ENCODE assay signal across 8 mouse cellular contexts in the genomic region with DNA sequence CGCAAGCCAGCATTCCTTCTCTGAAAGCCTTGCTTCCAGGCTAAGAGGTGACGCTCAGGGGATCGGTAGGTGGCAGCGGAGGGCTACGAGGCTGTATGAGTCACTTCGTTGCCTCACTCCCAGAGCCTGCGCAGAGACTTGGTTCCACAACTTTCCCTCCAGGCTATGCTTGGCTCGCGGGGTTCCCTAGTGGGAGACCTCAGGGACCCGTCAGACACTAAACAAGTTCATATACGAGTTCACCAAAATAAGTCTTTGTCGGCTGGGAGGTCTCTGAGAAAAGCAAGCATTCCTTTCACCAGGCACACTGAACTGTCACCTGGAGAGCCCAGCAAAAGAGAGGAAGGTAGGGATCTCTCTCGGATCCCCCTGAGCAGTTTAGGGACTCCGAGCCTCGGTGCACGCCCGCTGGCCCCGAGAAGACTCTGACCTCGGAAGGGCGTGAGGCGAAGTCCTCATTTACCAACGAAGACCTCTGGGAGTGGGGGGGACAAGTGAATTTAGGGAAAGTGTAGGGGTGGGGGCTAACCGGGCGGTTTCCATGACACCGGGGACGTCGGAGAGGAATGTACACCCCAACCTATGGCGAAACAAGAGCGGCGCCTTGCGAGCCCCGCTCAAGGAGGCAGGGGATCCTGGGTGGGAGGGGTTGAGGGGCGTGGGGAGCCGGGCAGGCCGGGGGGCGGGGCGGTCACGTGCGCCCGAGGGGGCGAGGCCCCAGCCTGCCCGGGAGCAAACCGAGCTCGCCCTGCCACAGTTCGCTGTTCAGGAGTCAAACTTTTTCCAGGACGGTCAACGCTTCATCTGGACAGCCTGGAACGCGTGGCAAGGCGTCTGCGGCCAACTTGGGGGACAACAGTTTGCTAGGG. TPM values are rescaled to one million over a fixed set of nuclear protein-coding genes. Genes with fewer than 3 reads are reported as not detected.
DNase-seq lines count a peak whose midpoint lies in the region; ATAC-seq and TF ChIP-seq lines count a peak whose summit lies in the region.

A gene (plus strand): TSS at position 713 of the 869 bp plus-strand sequence.

- DNase-seq in ES-CJ7 (ENCODE audit: low read depth, low spot score): peak; percentile 86
- peak; percentile 33 for DNase-seq in cerebellum, adult 11-12 months
- peak; percentile 76 for DNase-seq in forelimb bud, embryonic 11.5 days (ENCODE audit: low read depth, low spot score)
- peak; percentile 35 to 63 for DNase-seq in layer of hippocampus, adult 8-10 months (ENCODE audit: low spot score in 2 of 2)
- DNase-seq in lung, embryonic 14.5 days: peak; percentile 92
- peak; percentile 76 for DNase-seq in thymus, postnatal 0 days (ENCODE audit: low spot score)

- ATAC-seq in hematopoietic stem cell, adult 5-6 weeks (replicated peaks in 1 of 2; ENCODE audit: insufficient read depth in 1 of 2, low FRiP score in 2 of 2, low TSS enrichment in 1 of 2, low read depth in 1 of 2, poor library complexity in 2 of 2, severe bottlenecking in 2 of 2): peak; percentile 91 to 96
- peak; percentile 95 for ATAC-seq in lung, embryonic 14.5 days (ENCODE audit: insufficient read depth)
- ATAC-seq in neutrophil, adult 5-6 weeks (ENCODE audit: extremely low read depth, insufficient number of reproducible peaks, low FRiP score, poor library complexity, severe bottlenecking): 0 out of 2 replicates have a peak, but pooled peaks have one; percentile 1

- H3K36me3 ChIP-seq in lung, embryonic 14.5 days (ENCODE audit: insufficient read depth): no peaks in the 10 kb centered on the region

- peak within 1 kb of the TSS; percentile 63 for H3K27ac ChIP-seq in lung, embryonic 14.5 days (ENCODE audit: low read depth)

- H3K4me1 ChIP-seq in lung, embryonic 14.5 days (ENCODE audit: insufficient read depth): no peaks in the 10 kb centered on the region; the same call in 1 of the 2 replicates

- H3K9ac ChIP-seq in lung, embryonic 14.5 days: peak within 1 kb of the TSS; percentile 54

- WGBS in lung, embryonic 14.5 days: under 1% methylated on average over 51 of the region's 51 CpGs

- H3K27me3 ChIP-seq in lung, embryonic 14.5 days (ENCODE audit: insufficient read depth, low read length): no peaks in the 10 kb centered on the region

- peak; percentile 89 for TF ChIP-seq CTCF in lung, embryonic 14.5 days (IDR thresholded peaks at IDR 0.05; ENCODE audit: low read depth)

- H3K9me3 ChIP-seq in lung, embryonic 14.5 days (ENCODE audit: low read depth, low read length): no peaks in the 10 kb centered on the region

- H3K4me3 ChIP-seq in lung, embryonic 14.5 days (ENCODE audit: low read depth, low read length): peak within 1 kb of the TSS; percentile 50

- peak within 1 kb of the TSS; percentile 99 for H3K4me2 ChIP-seq in lung, embryonic 14.5 days

RNA-seq across cellular contexts. Expression of the gene that starts here (rescaled TPM):
- 0.45 TPM in 1 of 2 replicates, not detected in the other for total RNA-seq in hematopoietic stem cell, adult 5-6 weeks (2017)
- total RNA-seq in layer of hippocampus, adult 8-10 months (2022): 1 to 10 TPM; 1.5 to 2.7 (median 2.2) TPM
- 2.2 and 2.8 TPM in 2 replicates for polyA plus RNA-seq in lung, embryonic 14.5 days (2014; fragmentation: Nextera tagmentation; extraction: Ambion mirVana)
- not detected in 2 replicates for total RNA-seq in neutrophil, adult 5-6 weeks (2017)
- 0.17 and 0.25 TPM in 2 replicates for polyA plus RNA-seq in thymus, postnatal 0 days (2015; fragmentation: Nextera tagmentation; extraction: Ambion mirVana)

Comparison
In these comparisons a context has a peak if more than half of its experiments do, and no peak if none do; other contexts are left out.
1. Peak in every context shown above with its lines: DNase-seq, ATAC-seq, H3K4me3 ChIP-seq and H3K27ac ChIP-seq.
2. Peak in ATAC-seq in hematopoietic stem cell, adult 5-6 weeks; RNA of the gene not detected or under 1 TPM.
3. Peak in ATAC-seq in neutrophil, adult 5-6 weeks; RNA of the gene not detected or under 1 TPM.
4. Peak in DNase-seq in thymus, postnatal 0 days; RNA of the gene not detected or under 1 TPM.
5. DNase-seq: peak in every context shown above with its lines; median percentile 92 in lung, embryonic 14.5 days; 86 in ES-CJ7; 76 in forelimb bud, embryonic 11.5 days; 76 in thymus, postnatal 0 days; 49 in layer of hippocampus, adult 8-10 months; 33 in cerebellum, adult 11-12 months.
6. ATAC-seq: peak in every context shown above with its lines; median percentile 95 in lung, embryonic 14.5 days; 94 in hematopoietic stem cell, adult 5-6 weeks; 1 in neutrophil, adult 5-6 weeks.